Mouse (Mus musculus): ENCODE results near the gene Erbb2. TPM values are rescaled to one million over a fixed set of nuclear protein-coding genes. Genes with fewer than 3 reads are reported as not detected.

The Erbb2 gene
- polyA plus RNA-seq, 1 experiment from 2014 or later, result 26.9 TPM

DNA sequence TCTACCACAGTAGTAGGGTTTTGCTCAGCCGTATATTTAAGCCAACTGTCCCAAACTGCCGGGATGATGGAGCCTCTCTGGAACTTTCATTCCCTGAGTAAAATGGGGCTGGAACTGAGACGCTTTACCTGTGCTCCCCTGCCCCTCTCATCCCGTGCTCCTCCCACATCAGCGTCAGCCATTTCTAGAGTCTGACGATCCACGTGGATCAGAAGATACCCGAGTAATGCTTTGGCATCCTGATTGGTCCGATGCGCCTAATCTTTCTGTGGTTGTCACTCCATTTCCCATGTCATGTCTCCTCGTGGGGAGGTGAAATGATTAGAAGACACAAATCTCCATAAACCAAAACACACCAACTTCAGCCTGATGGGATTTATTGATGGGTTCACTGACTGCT lies 62.7 kb downstream of the Erbb2 start:
- no peaks in the 10 kb centered on the region for H3K4me1 ChIP-seq (replicated peaks; ENCODE audit: control insufficient read depth, insufficient read depth)
- H3K36me3 ChIP-seq (ENCODE audit: control insufficient read depth, insufficient read depth, low read length), result no peaks in the 10 kb centered on the region
- WGBS, result 83% methylated on average over 11 of the region's 11 CpGs
- H3K4me3 ChIP-seq (ENCODE audit: low read depth, low read length), result no peak overlapping the region
- ATAC-seq (ENCODE audit: low FRiP score, low TSS enrichment) (no peak), DNase-seq (ENCODE audit: low spot score) (no peak)
- H3K27me3 ChIP-seq (ENCODE audit: control insufficient read depth, insufficient read depth, low read length), result no peaks in the 10 kb centered on the region
- no peaks in the 10 kb centered on the region for H3K9me3 ChIP-seq (ENCODE audit: control insufficient read depth, low read length)
- H3K4me2 ChIP-seq (replicated peaks; ENCODE audit: low read depth), result no peak overlapping the region
- H3K27ac ChIP-seq (replicated peaks), result no peak overlapping the region
- H3K9ac ChIP-seq (ENCODE audit: low read length), result no peak overlapping the region
- no peak for TF ChIP-seq CTCF (IDR thresholded peaks at IDR 0.05; ENCODE audit: low read depth)

DNA sequence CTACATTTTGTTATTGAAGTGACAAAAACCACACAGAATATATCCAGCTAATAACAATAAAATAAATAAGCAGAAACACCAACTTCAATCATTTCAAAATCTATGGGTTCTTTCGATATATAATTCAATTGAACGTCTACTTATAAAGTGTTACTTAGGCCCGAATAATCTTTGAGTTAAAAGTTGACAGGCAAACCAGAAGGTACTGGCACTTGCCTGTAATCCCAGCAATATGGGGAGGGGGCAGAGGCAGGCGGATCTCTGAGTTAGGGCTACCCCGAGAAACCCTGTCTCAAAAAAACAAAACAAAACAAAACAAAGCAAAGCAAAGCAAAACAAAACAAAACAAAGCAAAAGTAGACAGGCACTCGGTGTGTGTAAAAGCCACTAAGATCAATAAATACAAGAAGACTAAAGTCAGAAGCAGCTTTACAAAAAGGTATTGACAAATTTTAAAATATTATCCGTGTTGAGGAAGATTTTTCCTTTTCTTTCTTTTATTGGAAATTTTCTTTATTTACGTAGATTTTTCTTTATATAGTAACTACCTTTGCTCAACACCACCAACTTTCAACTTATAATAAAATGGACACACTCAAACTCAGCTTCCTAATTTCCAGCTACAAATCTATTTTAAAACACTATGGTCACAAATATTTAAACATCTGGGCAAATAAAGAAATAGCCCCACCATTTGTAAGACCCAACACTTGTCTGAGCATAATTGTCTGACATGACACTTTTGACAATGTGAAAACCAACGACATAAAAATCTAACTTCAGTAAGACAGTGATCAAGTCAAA lies 63.6 kb downstream of the Erbb2 start:
- Histone ChIP-seq H3K36me3 (ENCODE audit: control insufficient read depth, insufficient read depth, low read length) (no peaks in the 10 kb centered on the region), H3K4me3 (ENCODE audit: low read depth, low read length) (no peak overlapping the region), H3K9ac (ENCODE audit: low read length) (no peak overlapping the region), H3K4me2 (replicated peaks; ENCODE audit: low read depth) (no peak overlapping the region), H3K27me3 (ENCODE audit: control insufficient read depth, insufficient read depth, low read length) (no peaks in the 10 kb centered on the region), H3K27ac (replicated peaks) (no peak overlapping the region), H3K4me1 (replicated peaks; ENCODE audit: control insufficient read depth, insufficient read depth) (no peaks in the 10 kb centered on the region), H3K9me3 (ENCODE audit: control insufficient read depth, low read length) (no peaks in the 10 kb centered on the region)
- DNase-seq (ENCODE audit: low spot score), result no peak
- 84% methylated on average over 9 of the region's 9 CpGs for WGBS
- TF ChIP-seq EP300 (optimal IDR thresholded peaks at IDR 0.05), result no peak
- TF ChIP-seq CTCF (IDR thresholded peaks at IDR 0.05; ENCODE audit: low read depth), result no peak
- ATAC-seq (ENCODE audit: low FRiP score, low TSS enrichment), result no peak

DNA sequence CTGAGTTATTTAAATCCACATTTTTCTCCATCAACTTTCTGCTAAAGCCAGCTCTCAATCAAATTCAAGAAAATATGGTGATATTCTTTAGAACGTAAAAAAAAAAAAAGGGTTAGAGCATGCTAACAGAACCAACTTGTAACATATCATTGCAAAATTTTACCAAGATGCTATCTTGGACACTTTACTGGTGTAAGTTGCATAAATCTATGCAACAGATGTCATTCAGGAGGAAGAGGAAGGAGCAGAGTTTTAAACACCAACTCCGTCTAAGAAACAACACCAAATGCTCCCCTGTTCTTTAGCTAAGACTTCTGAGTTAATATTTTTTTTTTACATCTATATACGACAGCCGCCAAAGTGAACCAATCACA lies 64.2 kb downstream of the Erbb2 start:
- Histone ChIP-seq H3K27ac (replicated peaks) (no peak overlapping the region), H3K4me1 (replicated peaks; ENCODE audit: control insufficient read depth, insufficient read depth) (no peaks in the 10 kb centered on the region), H3K9me3 (ENCODE audit: control insufficient read depth, low read length) (no peaks in the 10 kb centered on the region), H3K4me3 (ENCODE audit: low read depth, low read length) (no peak overlapping the region), H3K9ac (ENCODE audit: low read length) (no peak overlapping the region), H3K4me2 (replicated peaks; ENCODE audit: low read depth) (no peak overlapping the region), H3K36me3 (ENCODE audit: control insufficient read depth, insufficient read depth, low read length) (no peaks in the 10 kb centered on the region), H3K27me3 (ENCODE audit: control insufficient read depth, insufficient read depth, low read length) (no peaks in the 10 kb centered on the region)
- no peak for DNase-seq (ENCODE audit: low spot score)
- 73% methylated on average over 4 of the region's 4 CpGs for WGBS
- ATAC-seq (ENCODE audit: low FRiP score, low TSS enrichment), result no peak
- TF ChIP-seq CTCF (IDR thresholded peaks at IDR 0.05; ENCODE audit: low read depth) (no peak), EP300 (optimal IDR thresholded peaks at IDR 0.05) (no peak)

GRCm38 (mm10) chr11:98477011-98477701 lies 64.9 kb downstream of the Erbb2 start:
- TF ChIP-seq CTCF (IDR thresholded peaks at IDR 0.05; ENCODE audit: low read depth) (no peak), EP300 (optimal IDR thresholded peaks at IDR 0.05) (no peak)
- Histone ChIP-seq H3K9ac (ENCODE audit: low read length) (no peak overlapping the region), H3K4me3 (ENCODE audit: low read depth, low read length) (no peak overlapping the region), H3K36me3 (ENCODE audit: control insufficient read depth, insufficient read depth, low read length) (no peaks in the 10 kb centered on the region), H3K27ac (replicated peaks) (no peak overlapping the region), H3K4me1 (replicated peaks; ENCODE audit: control insufficient read depth, insufficient read depth) (no peaks in the 10 kb centered on the region), H3K27me3 (ENCODE audit: control insufficient read depth, insufficient read depth, low read length) (no peaks in the 10 kb centered on the region), H3K9me3 (ENCODE audit: control insufficient read depth, low read length) (no peaks in the 10 kb centered on the region), H3K4me2 (replicated peaks; ENCODE audit: low read depth) (no peak overlapping the region)
- 57% methylated on average over 14 of the region's 14 CpGs for WGBS
- DNase-seq (ENCODE audit: low spot score) (no peak), ATAC-seq (ENCODE audit: low FRiP score, low TSS enrichment) (no peak)

GRCm38 (mm10) chr11:98479026-98479939 lies 67.0 kb downstream of the Erbb2 start:
- no peaks in the 10 kb centered on the region for H3K4me1 ChIP-seq (replicated peaks; ENCODE audit: control insufficient read depth, insufficient read depth)
- no peaks in the 10 kb centered on the region for H3K9me3 ChIP-seq (ENCODE audit: control insufficient read depth, low read length)
- ATAC-seq (ENCODE audit: low FRiP score, low TSS enrichment) (no peak), DNase-seq (ENCODE audit: low spot score) (no peak)
- no peak overlapping the region for H3K9ac ChIP-seq (ENCODE audit: low read length)
- WGBS, result 82% methylated on average over 13 of the region's 13 CpGs
- H3K27me3 ChIP-seq (ENCODE audit: control insufficient read depth, insufficient read depth, low read length), result no peaks in the 10 kb centered on the region
- no peak for TF ChIP-seq CTCF (IDR thresholded peaks at IDR 0.05; ENCODE audit: low read depth)
- TF ChIP-seq EP300 (optimal IDR thresholded peaks at IDR 0.05), result no peak
- H3K4me3 ChIP-seq (ENCODE audit: low read depth, low read length), result no peak overlapping the region
- no peak overlapping the region for H3K27ac ChIP-seq (replicated peaks)
- no peaks in the 10 kb centered on the region for H3K36me3 ChIP-seq (ENCODE audit: control insufficient read depth, insufficient read depth, low read length)
- no peak overlapping the region for H3K4me2 ChIP-seq (replicated peaks; ENCODE audit: low read depth)
